Mouse (Mus musculus): ENCODE measurements around the gene Krt80.

Krt80 gene

DNA sequence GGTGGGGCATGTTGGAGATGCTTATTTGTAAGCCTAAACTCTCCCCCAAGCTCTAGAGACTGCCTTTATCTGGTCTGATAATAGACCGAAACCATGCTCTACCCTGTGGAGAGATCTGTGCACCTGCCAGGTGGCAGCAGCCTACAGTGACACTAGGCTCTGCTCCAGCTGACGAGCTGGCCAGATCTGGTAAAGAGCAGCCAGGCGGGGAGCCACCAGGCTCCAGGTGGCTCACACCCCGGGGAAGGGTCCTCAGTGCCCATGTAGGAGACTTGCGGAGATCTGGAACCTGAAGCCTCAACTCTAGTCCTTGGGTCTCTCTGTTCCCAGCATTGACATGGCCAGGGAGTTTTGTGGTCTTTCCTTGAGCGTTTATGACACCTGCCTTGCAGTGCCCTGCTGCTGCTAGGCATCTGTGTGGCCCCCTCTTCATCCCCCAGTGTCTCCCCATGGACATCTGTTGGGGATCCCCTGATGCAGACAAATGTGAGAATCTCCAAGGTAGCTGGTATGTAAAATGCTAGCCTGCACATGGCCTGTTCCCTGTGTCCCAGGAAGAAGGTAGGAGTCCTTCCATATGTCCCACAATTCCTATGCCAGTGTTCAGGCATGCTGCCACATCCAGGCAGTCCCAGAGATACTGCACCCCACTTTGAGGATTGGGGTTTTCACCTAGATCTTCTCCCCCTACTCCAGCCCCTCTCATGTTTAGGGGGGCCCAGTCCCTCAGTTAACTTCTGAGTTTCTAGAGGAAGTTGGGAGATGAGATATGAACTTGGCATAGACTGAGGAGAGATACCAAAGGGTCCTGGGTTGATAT, 6.2 kb upstream of the Krt80 start:
- no peak for DNase-seq (ENCODE audit: low read depth, low spot score)

GRCm38 (mm10) chr15:101374879-101375278, 4.9 kb upstream of the Krt80 start:
- no peak for DNase-seq (ENCODE audit: low read depth, low spot score)

GRCm38 (mm10) chr15:101373286-101373898, 3.4 kb upstream of the Krt80 start:
- DNase-seq (ENCODE audit: low read depth, low spot score): no peak

DNA sequence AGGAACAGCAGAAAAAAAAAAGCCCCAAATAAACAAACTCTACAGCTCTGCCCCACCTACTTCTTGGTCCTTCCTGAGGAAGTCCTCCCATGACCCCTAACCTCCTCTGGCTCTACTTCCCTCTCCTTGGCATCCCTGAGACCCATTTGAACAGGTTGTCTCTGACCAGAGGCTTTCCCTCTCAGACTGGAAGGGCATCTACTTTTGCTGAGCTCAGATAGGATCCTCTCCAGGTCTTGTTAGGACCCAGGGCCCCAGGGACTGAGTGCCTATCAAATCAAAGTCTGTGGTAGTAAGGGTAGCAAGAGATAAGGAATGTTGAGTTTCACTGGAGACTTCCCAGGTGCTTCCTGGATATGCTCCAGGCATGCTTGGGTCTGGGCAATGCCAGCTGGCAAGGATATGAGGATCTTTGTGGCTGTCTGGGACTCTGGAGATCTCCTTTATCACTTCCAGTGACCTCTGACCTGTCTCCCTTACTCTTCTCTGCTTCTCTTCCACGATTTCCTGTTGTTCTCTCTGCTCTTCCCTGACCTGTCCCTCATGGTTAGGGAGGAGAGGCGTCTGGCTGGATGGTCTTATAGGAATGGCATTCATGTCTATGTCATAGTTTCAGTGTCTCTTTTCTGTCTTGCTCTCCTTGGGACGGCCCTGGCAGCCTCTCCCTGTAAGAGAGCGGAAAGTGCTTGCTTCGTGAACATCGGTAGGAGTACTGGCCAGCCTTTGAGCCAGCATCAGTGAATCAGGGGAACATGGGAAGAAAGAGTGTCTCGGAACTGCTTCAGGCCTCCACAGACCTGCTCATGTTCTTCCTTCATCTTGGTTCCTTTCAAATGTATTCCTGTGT, 2.4 kb upstream of the Krt80 start:
- DNase-seq (ENCODE audit: low read depth, low spot score): no peak

GRCm38 (mm10) chr15:101371141-101371985, 1.4 kb upstream of the Krt80 start:
- DNase-seq (ENCODE audit: low read depth, low spot score): no peak

DNA sequence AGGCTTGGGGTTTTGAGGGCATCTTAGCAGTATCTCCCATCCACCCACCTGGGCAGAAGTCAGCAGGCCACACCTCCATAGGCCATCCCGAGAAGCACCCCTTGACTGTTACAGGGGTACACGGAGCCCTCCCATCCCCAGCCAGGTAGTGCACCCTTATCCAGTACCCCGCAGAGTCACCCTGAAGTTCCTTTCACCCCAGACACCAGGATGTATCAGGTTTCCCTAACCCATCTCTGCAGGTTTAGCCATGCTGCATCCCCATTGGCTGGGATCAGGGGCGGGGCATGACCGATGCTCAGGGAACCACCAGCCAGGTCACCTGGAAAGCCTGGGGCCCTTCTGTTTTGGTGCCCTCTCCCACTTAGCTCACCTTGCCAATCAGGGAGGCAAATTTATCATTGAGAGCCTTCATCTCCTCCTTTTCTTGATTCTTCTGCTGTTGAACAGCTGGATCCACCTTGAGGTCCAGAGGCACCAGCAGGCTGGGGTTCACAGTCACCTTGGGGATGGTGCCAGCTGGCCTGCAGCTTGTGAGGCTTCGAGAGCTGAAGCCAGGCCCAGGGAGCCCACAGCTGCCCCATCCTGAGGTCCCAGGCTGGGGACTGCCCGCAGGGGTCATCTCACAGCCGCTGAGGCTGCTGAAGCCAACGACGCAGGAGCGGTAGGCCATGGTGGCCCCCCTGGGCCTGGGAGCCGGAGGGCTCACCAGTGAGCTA, 421 bp downstream of the Krt80 start:
- DNase-seq (ENCODE audit: low read depth, low spot score): no peak

DNA sequence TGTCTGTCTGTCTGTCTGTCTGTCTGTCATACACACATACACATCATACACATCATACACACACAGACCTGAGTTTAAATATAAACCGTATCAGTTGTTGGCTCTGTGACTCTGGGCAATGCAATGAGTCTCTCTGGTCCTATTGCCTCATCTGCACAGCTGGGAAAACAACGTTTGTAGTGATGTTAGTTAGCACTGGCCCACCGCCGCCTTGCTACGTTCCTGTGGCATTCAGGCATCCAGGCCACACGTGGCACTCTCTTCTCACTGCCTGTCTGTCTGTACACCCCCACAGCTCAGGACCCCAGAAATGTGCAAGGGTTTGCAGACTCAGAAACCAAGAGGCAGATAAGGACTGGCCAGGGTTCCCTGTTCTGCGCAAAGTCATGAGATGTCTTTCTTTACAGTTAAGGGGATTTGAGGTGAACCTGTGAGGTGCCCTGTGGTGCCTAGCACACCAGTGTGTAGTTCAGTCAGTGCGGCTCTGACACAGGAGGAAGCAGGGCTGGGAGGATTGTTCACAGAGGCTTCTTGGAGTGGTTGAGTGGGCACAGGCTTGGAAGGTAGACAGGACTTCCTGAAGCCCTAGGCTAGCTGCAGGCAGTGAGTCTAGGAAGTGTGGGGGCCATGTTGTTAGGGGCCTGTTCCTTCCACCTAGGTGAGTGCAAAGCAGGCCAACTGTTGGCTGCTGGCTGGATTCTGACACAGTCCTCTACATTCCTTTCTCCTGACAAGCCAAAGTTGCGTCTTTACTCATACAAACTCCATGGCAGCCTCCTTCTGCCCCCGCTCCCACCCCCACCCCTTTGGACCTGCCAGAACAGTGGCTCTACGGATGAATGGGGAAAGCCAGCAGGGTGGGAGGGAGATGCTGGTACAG, 1.2 kb downstream of the Krt80 start:
- DNase-seq (ENCODE audit: low read depth, low spot score): no peak

- no peak for DNase-seq (ENCODE audit: low read depth, low spot score)
These were observed 1.9 kb downstream of the Krt80 start for GRCm38 (mm10) chr15:101368015-101368414.

GRCm38 (mm10) chr15:101367497-101367896, 2.5 kb downstream of the Krt80 start:
- no peak for DNase-seq (ENCODE audit: low read depth, low spot score)

DNA sequence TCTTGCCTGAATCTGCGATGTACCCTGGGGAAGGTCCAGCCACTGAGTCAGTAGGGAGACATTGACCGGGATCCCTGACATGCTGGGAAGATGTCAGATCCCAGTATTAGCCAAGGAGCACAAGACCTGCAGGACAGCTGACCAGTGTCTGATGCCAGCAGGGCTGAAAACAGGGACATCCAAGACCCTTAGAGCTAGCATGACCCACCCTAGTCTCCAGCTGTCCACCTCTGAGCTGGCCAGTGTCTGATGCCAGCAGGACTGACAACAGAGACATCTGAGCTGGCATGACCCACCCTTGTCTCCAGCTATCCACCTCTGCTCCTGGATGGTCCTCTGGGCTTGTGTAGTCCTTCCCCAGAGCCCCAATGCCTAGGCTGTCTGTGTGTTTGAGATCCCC, 3.0 kb downstream of the Krt80 start:
- DNase-seq (ENCODE audit: low read depth, low spot score): no peak

DNA sequence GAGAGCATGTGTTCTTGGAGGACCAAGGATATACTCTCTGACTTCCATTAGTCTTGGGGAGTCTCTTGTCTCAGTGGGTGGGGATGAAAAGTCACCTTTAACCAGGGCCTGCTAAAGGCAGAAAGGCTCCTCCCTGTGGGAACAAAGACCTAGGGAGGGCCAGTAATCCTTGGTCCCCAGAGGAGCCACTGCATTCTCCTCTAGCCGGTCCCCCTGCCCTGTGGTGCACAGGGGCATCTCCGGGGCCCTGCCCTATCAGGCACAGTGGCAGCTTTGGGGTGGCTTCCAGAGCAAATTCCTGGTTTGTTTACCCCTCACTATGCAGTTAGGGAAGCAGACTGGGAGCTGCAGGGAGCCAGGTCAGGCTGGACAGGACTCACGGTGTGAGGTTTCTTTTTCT, 3.5 kb downstream of the Krt80 start:
- DNase-seq (ENCODE audit: low read depth, low spot score): no peak

GRCm38 (mm10) chr15:101365721-101366120, 4.2 kb downstream of the Krt80 start:
- no peak for DNase-seq (ENCODE audit: low read depth, low spot score)

DNA sequence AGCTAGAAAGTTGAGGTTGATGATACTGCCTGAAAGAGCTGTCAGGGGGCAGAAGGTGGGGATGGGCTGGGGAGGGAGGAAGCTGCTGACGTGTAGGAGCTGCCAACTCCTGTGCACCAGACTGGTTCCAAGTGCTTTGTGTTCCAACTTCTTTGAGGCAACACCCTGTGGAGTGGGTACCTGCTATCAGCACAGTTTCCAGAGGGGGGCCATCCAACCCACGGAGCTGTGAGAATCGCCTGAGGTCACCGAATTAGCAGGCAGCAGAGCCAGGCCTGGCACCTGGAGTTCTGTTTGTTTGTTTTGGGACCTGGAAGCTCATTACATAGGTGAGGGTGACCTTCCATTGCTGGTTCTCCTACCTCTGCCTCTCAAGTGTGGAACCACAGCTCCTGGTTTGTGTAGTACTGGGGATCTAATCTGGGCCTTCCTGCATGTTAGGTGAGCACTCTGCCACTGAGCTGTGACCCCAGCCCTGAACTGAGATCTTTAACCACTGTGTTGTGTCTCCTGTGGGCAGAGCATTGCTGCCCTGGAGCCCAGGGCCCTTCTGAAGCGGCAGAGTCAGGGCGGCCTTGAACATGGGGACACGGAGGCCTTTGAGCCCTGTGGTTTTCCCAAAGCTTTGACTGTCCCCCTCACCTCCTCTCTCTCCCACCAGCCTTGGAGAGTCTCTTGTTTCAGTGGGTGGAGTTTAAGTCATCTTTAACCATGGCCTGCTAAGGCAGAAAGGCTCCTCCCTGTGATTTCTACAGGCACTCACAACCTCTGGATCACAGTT, 4.9 kb downstream of the Krt80 start:
- DNase-seq (ENCODE audit: low read depth, low spot score): no peak

- no peak for DNase-seq (ENCODE audit: low read depth, low spot score)
These were observed 5.5 kb downstream of the Krt80 start for GRCm38 (mm10) chr15:101364425-101364824.

GRCm38 (mm10) chr15:101363933-101364332, 6.0 kb downstream of the Krt80 start:
- no peak for DNase-seq (ENCODE audit: low read depth, low spot score)

DNA sequence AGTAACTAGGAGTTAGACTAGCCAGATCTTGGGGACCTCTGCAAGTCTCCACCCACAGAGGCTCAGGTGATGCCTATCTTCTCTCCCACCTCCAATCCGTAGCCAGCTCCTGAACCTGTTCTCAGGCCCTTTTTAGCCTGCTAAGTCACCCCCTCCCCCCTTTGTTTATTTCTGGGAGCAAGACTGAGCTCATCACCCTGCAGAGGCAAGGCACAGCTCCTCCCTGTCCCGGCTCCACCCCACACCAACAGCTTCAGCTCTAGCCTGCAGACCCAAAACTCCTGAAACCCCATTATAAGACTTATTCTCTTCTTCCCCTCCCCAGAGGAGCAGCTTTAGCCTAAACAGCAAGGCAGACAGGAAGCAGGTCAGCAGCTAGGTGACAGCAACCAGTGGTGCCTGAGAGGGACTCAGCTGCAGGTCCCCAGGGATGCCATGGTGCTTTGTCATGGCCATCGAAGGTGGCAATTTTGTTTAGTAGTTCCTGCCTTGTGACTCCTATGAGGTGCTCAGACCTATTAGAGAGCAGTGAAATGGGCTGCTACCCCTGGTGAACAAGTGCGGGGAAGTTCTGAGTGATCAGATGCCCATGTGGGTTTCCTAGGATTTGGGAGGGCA, 7.5 kb downstream of the Krt80 start:
- no peak for DNase-seq (ENCODE audit: low read depth, low spot score)

DNA sequence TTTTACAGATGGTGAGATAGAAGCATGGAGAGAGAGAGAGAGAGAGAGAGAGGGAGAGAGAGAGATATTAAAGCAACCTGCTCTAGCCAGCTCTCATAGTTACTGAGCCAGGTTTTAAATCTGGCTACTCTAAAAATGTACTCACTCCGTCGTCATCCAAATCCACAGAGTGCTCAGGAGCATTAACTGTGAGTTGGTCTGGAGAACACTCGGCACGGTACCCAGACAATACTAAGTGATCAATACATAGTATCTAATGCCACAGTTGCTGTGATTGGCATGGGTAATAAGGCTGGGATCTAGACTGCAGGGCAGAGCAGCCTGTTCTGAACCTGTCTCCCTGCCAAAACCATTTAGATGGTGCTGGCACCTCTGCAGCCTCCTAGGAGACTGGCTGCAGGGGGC, 14.6 kb downstream of the Krt80 start:
- DNase-seq (ENCODE audit: low read depth, low spot score): no peak

DNA sequence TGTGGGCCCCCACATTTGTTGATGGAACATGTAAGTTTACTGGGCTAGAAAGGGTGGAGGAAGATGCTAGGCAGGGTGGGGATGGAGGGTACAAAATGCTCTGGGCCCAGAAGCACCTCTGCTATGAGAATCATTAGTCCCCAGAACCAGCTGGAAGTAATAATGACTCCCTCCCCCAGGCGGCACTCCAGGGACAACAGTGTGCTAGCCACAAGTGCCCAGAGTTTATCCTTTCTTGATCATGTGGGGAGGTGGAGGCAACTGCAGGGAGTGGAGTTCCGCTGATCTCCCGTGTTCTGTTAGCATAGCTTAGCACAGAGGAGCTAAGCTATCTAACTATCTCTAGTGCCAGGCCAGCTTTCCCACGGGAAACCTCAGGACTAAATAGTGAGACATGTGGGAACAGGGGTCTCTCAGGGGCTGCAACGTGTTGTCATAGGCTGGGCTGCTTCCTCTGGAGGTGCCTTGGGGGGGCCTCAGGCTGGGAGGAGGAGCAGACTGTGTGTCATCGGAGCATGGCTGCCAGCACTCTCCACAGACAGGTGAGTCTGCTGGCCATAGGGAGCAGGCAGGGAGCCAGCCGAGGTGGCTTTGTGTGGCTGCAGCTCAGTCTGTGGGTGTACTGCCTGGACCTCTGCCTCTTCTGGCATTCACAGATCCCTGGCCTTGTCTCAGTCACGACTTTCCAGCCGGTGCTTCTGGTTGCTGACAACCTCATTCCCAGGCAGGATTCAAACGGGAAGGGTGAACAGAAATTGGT, 17.1 kb downstream of the Krt80 start:
- DNase-seq (ENCODE audit: low read depth, low spot score): no peak
